Mouse (Mus musculus): ENCODE data around the gene Olfr706.
"Not testable (repeated sequence)": the region's sequence is repeated elsewhere in the genome, so short reads cannot be mapped to it uniquely, and the experiment has no call there.

Gene Olfr706

GRCm38 (mm10) chr7:106888062-106888461 lies at the start of gene Olfr706:
Olfr706 (minus strand) TSS chr7:106888162.
- DNase-seq = no peak

- DNase-seq = no peak
These were observed 44.2 kb upstream of the Olfr706 start, which contains the start of gene Olfr709-ps1 for GRCm38 (mm10) chr7:106932119-106932518. Olfr709-ps1 (minus strand) TSS chr7:106932219.

GRCm38 (mm10) chr7:106920961-106921360 lies 33.0 kb upstream of the Olfr706 start:
- DNase-seq = not testable (repeated sequence)

DNA sequence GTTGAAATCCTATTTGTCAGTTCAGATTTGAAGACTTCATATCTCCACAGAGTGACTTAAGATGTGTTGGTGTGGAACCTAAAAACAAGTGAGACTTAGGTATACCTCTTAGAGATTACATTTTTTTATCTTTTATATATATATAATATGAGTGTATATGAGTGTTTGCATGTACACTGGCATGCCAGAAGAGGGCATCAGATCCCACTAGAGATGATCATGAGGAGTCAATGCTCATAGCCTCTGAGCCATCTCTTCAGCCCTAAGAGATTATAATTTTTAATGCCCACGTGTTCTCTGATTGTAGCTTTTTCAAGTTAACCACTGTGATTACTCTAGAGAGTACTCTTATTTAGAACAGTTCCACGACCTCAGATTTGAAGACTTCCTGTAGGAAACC lies 19.7 kb upstream of the Olfr706 start, which contains the start of gene Olfr1532-ps1:
Gene Olfr1532-ps1, plus strand, starts transcription at position 326 of the 400 bp plus-strand sequence.
- no peak for DNase-seq

DNA sequence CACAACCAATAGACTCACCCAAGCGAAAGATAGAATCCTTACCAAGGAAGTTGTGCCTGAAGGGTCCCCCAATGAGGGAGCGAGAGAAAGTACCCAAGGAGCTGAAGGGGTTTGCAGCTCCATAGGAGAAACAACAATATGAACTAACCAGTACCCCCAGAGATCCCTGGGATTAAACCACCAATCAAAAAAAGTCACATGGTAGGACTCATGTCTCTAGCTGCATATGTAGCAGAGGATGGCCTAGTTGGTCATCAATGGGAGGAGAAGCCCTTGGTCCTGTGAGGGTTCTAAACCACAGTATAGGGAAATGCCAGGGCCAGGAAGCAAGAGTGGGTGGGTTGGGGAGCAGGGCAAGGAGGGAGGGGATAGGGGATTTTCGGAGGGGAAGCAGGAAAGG lies 13.2 kb upstream of the Olfr706 start, which contains the start of gene Olfr707:
Gene Olfr707, minus strand, starts transcription at position 101 of the 400 bp plus-strand sequence.
- DNase-seq = not testable (repeated sequence)

GRCm38 (mm10) chr7:106876791-106877190 lies 11.2 kb downstream of the Olfr706 start, which contains the start of gene Olfr705:
Olfr705 (minus strand) TSS chr7:106876891.
- no peak for DNase-seq

DNA sequence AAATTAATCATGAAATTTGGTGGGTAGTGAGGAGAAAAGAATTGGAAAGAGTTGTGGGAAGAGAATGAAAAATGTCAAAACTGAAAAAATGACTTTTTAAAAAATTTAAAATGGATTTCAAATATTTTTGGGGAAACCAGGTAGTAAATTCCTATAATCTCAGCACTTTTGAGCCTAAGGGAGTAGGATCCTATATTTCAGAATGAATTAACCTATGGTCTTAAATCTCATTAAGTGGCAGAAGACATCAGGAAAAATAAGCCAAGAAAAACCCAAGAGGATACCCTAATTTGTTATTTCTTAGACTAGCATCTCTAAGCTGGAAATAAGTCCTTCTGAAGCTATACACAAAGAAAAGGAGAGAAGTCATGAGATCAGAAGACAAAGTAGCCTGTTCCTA lies 25.1 kb downstream of the Olfr706 start, which contains the start of gene Olfr704:
Gene Olfr704, plus strand, starts transcription at position 301 of the 400 bp plus-strand sequence.
- no peak for DNase-seq

GRCm38 (mm10) chr7:106843060-106843459 lies 44.9 kb downstream of the Olfr706 start, which contains the start of gene Olfr703:
Olfr703 (plus strand) TSS chr7:106843360.
- no peak for DNase-seq

DNA sequence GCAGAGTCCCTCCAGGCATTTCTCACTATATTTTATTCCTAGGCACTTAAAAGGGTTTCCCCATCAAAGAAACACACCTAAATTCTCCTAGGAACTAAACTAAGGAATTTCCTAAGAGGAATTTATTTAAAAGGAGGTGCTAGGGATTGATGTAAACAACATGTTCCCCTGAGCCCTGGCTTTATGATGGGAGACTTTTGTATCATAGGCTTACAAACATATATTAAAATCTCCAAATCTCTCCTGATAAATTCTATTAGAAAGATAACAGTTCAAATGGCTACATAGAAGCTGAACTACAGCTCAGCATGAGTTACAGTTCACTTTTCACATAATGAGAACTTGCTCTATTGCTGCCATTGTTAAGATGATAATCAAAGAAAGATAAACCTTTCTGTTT lies 54.2 kb downstream of the Olfr706 start, which contains the start of gene Olfr702:
Gene Olfr702, minus strand, starts transcription at position 101 of the 400 bp plus-strand sequence.
- no peak for DNase-seq
